Mouse (Mus musculus) right cerebral cortex, postnatal 14 days (tissue): ENCODE measurements at regions not wholly inside any gene's neighbourhood (a gene's known extent, or its start where the extent isn't known, plus 50 kb on each side); places are given as distances from the start of the nearest gene placed in this dataset.

ENCODE experiments used
- DNase-seq: peaks from one replicate; pipeline ENCODE4 v3.0.0; 2022

DNA sequence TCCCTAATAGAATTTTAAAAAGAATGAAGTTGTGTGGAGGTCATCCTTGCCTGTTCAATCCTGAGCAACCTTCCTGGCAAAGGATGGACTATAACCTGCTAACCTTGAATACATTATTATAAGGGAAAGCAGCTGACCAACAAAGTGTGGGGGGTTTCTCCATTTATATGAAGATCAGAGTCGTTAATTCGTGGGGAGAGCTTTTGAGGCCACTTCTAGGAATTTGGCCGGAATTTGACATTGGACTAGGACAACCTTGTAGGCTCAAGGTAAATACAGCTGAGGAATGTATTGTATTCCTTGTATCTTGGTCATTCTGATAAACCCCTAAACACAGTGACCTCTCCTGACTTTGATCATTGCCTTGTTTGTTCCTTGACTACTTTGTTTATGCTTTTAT lies 56.9 kb downstream of the Klf4 start:
- no peak for DNase-seq

DNA sequence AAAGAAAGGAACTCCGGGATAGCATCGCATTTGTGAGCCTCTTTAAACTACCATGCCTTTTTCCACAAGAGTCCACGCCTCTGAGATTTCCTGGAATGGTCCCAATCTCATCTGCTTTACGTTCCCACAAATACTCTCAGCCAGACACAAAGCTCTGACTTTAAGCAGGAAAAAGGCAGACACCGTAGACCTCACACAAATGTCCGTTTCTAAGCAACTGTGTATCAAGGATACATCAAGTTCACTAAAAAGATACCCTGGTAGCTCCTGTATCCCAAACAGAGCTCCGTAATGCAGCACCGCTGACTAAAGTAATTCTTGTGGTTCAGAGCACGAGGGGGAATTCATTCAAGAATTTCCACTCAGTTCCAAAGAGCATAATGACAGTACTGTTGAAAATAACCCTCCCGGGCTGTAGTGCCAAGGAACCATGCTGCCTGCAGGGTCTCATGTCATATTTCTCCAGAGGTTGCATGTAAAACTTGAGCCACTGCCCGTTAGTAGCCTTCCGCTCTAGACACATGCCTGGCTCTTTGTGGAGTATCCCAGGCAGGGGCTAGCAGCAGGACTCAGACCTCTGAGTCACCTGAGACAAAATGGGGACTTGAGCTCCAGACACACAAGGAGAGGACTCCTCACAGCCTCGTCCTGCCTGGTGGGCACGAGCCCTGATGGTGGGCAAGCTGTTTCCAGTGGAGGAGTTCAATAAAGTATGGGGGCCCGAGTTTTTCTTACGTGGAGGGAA lies 58.0 kb downstream of the Klf4 start:
- no peak for DNase-seq

DNA sequence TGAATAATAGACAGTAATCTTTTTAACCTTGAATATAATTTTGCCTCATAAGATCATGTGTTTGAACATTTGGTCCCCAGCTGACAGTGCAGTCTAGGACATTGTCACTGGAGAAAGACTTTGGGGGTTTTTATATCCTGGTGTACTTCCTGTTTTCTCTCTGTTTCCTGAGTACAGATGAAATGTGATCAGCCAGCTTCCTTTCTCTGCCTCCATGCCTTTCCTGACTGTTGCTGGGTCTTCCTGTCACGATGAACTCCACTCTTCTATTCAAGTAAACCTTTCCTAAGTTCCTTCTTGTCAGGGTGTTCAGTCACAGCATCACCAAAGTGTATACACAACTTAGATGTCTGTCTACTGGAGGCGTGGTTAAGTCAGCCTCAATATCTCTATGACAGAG lies 59.6 kb downstream of the Klf4 start:
- DNase-seq, result no peak

DNA sequence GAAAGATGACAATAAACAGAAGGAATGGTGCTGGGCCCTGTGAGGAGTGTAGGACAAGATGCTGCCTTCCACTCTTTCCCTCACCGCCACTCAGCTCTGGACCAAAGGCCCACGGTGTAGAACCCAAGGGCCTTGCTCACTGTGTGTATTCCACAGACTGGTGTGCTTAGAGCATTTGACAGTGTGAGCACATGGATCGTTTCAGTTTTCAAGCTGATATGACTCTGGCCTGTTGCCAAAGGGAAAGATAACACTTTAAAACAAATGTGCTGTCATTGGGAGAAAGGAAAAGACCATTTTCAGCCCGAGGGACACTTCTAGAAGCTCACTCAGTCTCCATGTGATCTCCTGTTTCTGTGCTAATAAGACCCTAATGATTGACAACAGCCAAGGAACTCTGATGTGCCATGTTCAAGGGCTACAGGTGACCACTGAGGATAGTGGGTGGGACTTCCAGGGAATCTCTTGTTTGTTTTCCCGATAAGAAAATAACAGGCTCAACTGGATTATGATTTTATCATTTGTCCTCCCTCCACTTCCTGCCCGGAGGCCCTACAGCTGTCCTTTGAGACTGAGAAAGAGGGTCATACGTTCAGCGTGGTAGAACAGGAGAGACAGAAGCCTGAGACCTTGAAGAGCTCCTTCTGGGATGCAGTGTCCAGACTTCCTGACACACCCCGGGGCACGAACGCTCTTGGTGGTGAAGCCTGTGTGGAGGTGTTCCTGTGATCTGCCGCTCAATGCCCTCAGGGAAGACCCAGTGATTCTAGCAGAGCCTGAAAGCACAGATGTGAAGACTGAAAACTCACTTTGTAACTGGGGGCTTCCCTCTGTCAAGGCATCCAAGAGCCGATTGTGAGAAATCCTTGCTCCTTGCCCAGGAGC lies 61.2 kb downstream of the Klf4 start:
- DNase-seq, result no peak

DNA sequence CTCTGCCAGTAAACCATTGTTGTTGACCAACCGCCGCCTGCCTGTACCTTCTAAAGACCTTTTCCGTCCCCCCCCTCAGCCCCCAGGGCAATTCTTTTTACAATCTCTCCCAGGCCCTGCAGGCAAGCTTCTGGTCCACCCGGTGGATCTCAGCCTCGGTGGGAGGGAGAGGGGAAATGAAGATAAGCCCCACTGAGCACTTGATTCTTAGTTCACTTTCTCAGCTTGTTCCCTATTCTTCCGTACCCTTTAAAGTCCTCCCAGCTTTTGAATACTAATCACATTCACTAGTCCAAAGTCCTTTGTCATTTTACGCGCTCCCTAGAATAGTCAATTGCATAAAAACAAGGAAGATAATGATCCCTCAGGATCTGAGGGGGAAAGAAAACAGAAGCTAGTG lies 68.1 kb downstream of the Klf4 start:
- DNase-seq, result no peak

DNA sequence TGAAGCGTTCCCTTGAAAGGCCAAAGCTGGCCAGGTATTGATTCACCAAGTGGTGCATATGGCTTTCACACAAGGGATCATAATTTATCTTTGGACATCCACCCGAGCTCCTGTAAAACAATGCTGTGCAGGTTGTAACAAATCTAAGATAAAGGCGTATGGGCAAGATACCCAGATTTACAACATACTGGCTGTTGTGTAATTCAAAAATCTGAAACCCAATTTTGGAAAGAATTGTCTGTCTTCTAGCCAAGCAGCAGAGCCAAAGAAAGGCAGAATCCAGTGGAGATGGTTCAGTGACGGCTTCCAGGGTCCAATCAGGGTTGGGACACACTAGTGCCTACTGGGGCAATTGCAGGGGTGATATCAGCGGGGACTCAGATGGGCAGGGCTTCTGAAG lies 70.3 kb downstream of the Klf4 start:
- DNase-seq, result no peak

DNA sequence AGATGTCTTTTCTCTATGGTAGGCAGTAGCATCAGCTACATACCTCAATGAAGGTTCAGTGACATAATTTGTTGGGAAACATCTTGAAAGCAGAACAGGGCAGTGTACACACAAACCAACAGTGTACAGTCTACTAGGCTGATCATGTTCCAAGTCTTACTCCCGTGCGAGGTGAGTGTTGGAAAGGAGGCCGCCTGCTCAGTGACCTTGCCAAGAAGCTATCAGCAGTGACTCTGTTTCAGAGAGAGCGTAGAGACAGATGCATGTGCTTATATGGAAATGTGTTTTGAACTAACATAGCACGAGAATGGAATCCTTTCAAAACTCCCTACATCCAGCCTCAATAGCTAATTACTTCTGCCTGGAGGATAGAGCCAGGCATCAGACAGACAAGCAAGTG lies 78.4 kb downstream of the Klf4 start:
- DNase-seq, result no peak

DNA sequence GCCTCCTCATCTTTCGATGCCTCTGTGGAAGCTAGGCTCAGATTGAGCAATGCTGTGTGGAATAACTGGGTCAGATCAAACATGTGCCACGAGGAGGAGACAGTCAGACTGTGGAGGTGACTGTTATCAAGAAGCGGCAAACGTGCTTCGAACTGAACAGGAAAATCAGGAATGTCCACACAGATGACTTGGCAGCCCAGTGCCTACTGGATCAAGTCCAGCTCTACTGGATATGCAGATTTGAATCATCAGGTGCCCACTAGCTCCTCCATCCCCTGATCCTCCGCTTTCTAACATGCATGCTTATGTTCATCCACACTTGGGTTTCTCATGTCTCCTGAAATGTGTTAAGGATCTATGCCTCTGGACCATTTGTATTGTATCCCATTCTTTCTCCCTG lies 79.7 kb downstream of the Klf4 start:
- DNase-seq, result no peak

DNA sequence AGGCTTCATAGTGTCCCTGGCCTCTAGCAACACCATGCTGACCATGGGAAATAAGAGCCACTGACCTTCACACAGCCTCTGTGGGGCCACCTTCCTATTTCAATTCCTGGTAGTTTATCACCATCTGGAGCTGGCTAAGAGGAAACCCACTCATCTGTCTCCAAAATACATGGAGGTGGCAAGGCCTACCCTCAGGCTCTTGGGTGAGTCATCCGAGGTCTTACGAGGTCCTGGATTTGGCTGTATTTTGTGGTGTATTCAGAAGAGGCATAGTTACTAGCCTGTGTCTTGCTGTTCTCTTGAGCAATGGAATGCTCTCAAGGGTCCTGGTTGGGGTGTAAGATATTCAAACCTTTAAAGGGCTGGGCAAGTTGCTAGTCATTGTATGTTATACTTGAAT lies 80.6 kb downstream of the Klf4 start:
- no peak for DNase-seq

DNA sequence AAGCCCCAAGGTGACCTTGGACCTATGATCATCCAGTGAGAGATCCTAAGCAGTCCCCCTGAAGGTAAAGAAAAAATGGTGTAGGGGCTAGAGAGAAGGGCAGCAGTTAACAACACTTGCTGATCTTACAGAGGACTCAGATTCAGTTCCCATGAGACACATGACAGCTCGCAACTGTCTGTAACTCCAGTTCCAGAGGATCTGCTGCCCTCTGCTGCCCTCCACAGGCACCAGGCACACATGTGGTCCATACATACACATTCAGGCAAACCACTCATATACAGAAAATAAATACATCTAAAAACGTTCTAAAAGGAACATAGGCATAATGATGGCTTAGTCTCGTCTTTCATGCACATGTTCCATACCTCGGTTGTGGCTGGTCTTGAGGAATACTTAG lies 81.2 kb downstream of the Klf4 start:
- DNase-seq, result no peak

DNA sequence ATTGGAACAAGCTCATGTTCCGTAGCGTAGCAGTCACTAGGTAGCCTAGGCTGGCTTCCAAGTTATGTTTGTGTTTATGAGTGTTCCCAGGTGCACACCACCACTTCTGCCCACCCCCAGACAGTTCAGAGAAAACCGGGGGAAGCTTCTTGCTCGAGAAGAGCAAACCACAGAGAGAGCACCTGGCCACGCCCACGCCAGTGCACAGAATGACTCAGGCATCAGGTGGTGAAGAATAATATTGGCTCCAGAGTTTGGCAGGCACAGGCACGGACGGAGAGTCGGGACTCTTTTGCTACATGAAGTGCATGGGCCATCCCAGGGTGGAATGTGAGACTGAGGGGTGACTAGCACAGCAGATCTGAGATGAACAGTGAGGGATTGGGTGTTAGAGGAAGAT lies 88.8 kb downstream of the Klf4 start:
- DNase-seq, result no peak

DNA sequence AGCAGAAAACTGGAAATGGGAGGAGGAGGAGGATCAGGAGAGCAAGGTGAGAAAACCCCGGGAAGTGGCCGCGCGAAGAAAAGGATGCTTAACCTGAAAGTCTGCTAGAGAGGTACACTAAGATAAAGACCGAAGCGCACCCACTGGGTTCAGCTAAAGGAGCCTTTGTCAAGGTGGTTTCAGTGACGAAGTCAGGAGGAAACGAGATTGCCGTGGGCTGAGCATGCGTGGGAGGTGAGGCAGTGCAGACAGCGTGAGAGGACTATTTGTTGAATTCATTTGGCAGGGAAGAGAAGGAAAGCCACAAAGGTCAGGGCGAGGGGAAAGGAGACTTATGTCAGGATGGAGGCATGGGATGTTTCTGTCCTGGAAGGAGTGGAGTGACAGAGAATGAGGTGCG lies 90.2 kb downstream of the Klf4 start:
- peak; percentile 10 for DNase-seq
